Mouse (Mus musculus): Measurements from ENCODE around the gene Gtse1.

Gene Gtse1

DNA sequence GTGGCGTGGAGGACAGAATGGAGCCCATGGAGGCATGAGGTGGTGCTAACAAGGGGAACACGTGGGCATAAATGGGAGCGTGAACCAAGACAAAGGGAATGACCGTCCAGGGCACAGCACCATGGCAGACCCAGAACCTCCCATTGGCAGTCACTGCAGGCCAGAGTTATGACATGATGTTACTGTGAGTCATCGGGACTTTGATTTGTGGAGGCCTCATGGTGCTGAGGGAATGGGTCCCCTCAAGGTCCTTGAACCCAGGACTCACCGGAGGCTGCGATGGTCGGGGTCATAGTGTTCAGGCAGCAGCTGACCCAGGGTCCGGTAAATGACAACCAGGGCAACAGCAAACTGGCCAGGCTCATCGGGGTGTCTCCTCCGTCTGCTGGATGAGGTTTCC lies 62.3 kb downstream of the Gtse1 start:
- no peak for DNase-seq (ENCODE audit: low spot score)

All from adipocyte (in vitro differentiated cells).